Mouse (Mus musculus): ENCODE measurements around the gene Skp2. TPM values are rescaled to one million over a fixed set of nuclear protein-coding genes. Genes with fewer than 3 reads are reported as not detected.

The Skp2 gene
- polyA plus RNA-seq, 1 experiment from 2014 or later: 105 TPM

GRCm38 (mm10) chr15:9075608-9076200, 79.5 kb downstream of the Skp2 start:
- no peak overlapping the region for H3K9ac ChIP-seq (ENCODE audit: low read length)
- 73% methylated on average over 14 of the region's 14 CpGs for WGBS
- H3K4me2 ChIP-seq (ENCODE audit: low read depth): no peak overlapping the region; the same call in 1 of the 2 replicates
- ATAC-seq (ENCODE audit: insufficient read depth, low FRiP score, low TSS enrichment) (no peak), DNase-seq (ENCODE audit: low spot score) (no peak)
- no peak overlapping the region for H3K27ac ChIP-seq (ENCODE audit: low read depth, low read length)
- H3K36me3 ChIP-seq (ENCODE audit: control insufficient read depth, insufficient read depth, low read length): no peaks in the 10 kb centered on the region
- H3K4me1 ChIP-seq (ENCODE audit: control insufficient read depth, insufficient read depth, low read length): peaks cover 3% of the 10 kb centered on the region; the same call in 1 of the 2 replicates
- no peak overlapping the region for H3K4me3 ChIP-seq (ENCODE audit: low read depth, low read length)
- no peaks in the 10 kb centered on the region for H3K27me3 ChIP-seq (ENCODE audit: control insufficient read depth, insufficient read depth, low read length)
- H3K9me3 ChIP-seq (ENCODE audit: control insufficient read depth, low read length): no peaks in the 10 kb centered on the region

DNA sequence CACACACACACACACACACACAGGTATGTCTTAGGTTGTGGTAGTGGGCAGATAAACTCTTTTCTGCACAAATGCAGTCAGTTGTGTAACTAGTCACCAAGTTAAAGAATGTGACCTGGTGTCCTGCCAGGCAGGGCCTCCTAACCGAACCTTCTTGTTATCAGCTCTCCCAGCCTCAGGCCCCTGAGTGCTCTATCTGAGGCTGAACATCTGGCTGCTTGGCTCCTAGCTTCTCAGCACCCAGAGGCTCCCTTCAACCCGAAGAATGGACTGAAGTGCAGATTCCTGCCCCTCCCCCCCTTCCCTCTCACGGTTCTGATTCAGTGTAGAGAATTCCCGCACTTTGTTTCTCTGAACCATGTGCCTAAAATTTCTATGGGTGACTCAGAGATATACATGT, 80.6 kb downstream of the Skp2 start:
- Histone ChIP-seq H3K4me2 (ENCODE audit: low read depth) (no peak overlapping the region), H3K27ac (ENCODE audit: low read depth, low read length) (no peak overlapping the region), H3K4me1 (ENCODE audit: control insufficient read depth, insufficient read depth, low read length) (peaks cover 3% of the 10 kb centered on the region; the same call in 1 of the 2 replicates), H3K27me3 (ENCODE audit: control insufficient read depth, insufficient read depth, low read length) (no peaks in the 10 kb centered on the region), H3K4me3 (ENCODE audit: low read depth, low read length) (no peak overlapping the region), H3K9ac (ENCODE audit: low read length) (no peak overlapping the region), H3K36me3 (ENCODE audit: control insufficient read depth, insufficient read depth, low read length) (no peaks in the 10 kb centered on the region), H3K9me3 (ENCODE audit: control insufficient read depth, low read length) (no peaks in the 10 kb centered on the region)
- ATAC-seq (ENCODE audit: insufficient read depth, low FRiP score, low TSS enrichment) (no peak), DNase-seq (ENCODE audit: low spot score) (no peak)
- WGBS: 13% methylated on average over 4 of the region's 4 CpGs

DNA sequence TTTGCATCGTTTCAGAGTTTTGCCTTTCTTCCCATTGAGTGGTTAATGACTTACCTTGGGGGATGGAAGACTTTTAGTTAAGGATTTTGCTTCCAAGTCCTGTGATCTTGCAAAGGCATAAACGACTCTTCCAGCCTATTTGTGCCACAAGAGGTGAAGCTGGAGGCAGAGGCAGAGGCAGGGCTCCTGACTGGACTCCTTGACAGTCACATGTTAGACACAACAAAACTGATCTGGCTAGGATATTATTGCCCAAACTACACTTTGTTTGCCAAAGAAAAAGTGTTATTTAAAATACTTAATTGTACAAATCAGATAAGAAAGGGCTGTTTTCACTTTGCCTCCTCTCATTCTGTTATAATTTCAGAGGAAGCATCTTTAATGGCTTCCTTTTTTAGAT, 81.1 kb downstream of the Skp2 start:
- DNase-seq (ENCODE audit: low spot score) (no peak), ATAC-seq (ENCODE audit: insufficient read depth, low FRiP score, low TSS enrichment) (no peak)
- Histone ChIP-seq H3K4me2 (ENCODE audit: low read depth) (no peak overlapping the region), H3K9ac (ENCODE audit: low read length) (no peak overlapping the region), H3K4me3 (ENCODE audit: low read depth, low read length) (no peak overlapping the region), H3K4me1 (ENCODE audit: control insufficient read depth, insufficient read depth, low read length) (peaks cover 3% of the 10 kb centered on the region; the same call in 1 of the 2 replicates), H3K36me3 (ENCODE audit: control insufficient read depth, insufficient read depth, low read length) (no peaks in the 10 kb centered on the region), H3K27me3 (ENCODE audit: control insufficient read depth, insufficient read depth, low read length) (no peaks in the 10 kb centered on the region), H3K9me3 (ENCODE audit: control insufficient read depth, low read length) (no peaks in the 10 kb centered on the region), H3K27ac (ENCODE audit: low read depth, low read length) (no peak overlapping the region)
- WGBS: 39% methylated on average over 2 of the region's 2 CpGs

DNA sequence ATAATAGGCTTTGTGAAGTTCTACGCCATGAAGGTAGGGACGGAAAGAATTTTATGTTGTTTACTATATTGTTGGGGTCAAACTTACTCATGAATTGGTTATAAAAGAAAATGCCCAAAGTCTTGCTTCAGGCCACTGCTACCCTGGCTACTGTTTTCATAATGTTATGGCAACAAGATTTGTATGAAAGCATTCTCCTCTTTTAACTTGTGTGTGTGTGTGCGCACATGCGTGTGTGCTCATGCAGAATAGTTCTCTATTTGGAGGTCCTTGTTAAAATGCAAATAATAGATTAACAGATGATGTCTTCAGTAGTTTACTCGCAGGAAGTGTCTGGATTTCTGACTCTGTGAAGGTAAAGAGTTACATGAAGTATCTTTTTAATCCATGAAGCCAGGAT, 81.5 kb downstream of the Skp2 start:
- Histone ChIP-seq H3K9ac (ENCODE audit: low read length) (no peak overlapping the region), H3K9me3 (ENCODE audit: control insufficient read depth, low read length) (no peaks in the 10 kb centered on the region)
- 85% methylated on average over 5 of the region's 5 CpGs for WGBS

DNA sequence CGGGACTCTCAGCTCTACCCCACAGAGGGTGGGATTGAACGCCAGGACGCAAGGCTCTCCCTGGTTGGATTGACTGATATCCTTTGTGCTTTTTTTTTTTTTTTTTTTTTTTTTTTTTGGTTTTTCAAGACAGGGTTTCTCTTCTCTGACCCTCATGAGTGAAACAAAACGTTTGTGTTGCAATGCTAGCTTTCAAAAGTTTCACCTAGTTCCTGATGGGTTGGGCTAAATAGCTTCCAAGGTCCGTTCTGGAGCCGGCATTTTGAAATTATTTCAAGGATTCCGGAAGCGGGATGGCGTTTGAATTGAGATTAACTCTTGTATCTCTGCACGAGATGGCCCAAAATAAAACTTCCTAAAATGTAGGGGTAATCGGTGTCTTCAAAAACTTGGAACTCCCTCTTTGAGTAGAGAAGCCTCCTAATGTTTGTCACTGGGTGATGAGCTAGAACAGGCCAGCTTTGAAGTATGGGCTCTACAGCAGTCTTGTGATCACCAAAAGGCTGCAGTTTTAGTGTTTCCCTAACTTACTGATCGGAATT, 82.1 kb downstream of the Skp2 start:
- Histone ChIP-seq H3K9me3 (ENCODE audit: control insufficient read depth, low read length) (no peaks in the 10 kb centered on the region), H3K27ac (ENCODE audit: low read depth, low read length) (no peak overlapping the region), H3K9ac (ENCODE audit: low read length) (no peak overlapping the region), H3K4me3 (ENCODE audit: low read depth, low read length) (no peak overlapping the region), H3K4me1 (ENCODE audit: control insufficient read depth, insufficient read depth, low read length) (peaks cover 3% of the 10 kb centered on the region; the same call in 1 of the 2 replicates), H3K4me2 (ENCODE audit: low read depth) (peak overlapping the region; percentile 67), H3K27me3 (ENCODE audit: control insufficient read depth, insufficient read depth, low read length) (no peaks in the 10 kb centered on the region), H3K36me3 (ENCODE audit: control insufficient read depth, insufficient read depth, low read length) (no peaks in the 10 kb centered on the region)
- no peak for ATAC-seq (ENCODE audit: insufficient read depth, low FRiP score, low TSS enrichment)
- WGBS: 60% methylated on average over 12 of the region's 12 CpGs
- DNase-seq (ENCODE audit: low spot score): no peak

More for the DNA sequence above, 81.5 kb downstream of the Skp2 start:
- H3K36me3 ChIP-seq (ENCODE audit: control insufficient read depth, insufficient read depth, low read length): no peaks in the 10 kb centered on the region
- H3K4me1 ChIP-seq (ENCODE audit: control insufficient read depth, insufficient read depth, low read length): peaks cover 3% of the 10 kb centered on the region; the same call in 1 of the 2 replicates
- no peak overlapping the region for H3K27ac ChIP-seq (ENCODE audit: low read depth, low read length)
- H3K4me2 ChIP-seq (ENCODE audit: low read depth): no peak overlapping the region; the same call in 1 of the 2 replicates
- no peak for ATAC-seq (ENCODE audit: insufficient read depth, low FRiP score, low TSS enrichment)
- no peaks in the 10 kb centered on the region for H3K27me3 ChIP-seq (ENCODE audit: control insufficient read depth, insufficient read depth, low read length)
- H3K4me3 ChIP-seq (ENCODE audit: low read depth, low read length): no peak overlapping the region
- no peak for DNase-seq (ENCODE audit: low spot score)

DNA sequence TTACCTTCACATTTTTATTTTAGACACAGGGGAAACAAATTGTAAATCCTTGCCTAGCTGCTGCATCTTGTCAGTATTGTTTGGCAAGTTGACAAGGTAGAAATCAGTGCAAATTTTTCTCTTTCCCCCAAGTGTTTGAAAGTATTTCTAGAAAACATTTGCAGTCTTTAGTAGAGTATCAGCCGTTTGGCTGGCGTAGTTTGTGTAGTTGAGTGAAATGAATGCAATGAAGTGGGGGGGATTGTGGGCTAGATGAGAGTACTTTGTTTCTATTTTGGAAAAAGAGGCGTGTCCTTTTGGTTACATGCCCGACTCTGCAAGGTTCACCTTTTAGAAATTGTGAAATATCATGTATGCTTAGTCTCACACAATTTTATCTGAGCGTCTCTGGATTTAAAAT, 82.6 kb downstream of the Skp2 start:
- no peak overlapping the region for H3K9ac ChIP-seq (ENCODE audit: low read length)
- H3K4me3 ChIP-seq (ENCODE audit: low read depth, low read length): peak overlapping the region; percentile 92
- H3K36me3 ChIP-seq (ENCODE audit: control insufficient read depth, insufficient read depth, low read length): no peaks in the 10 kb centered on the region
- 41% methylated on average over 5 of the region's 5 CpGs for WGBS
- DNase-seq (ENCODE audit: low spot score) (no peak), ATAC-seq (ENCODE audit: insufficient read depth, low FRiP score, low TSS enrichment) (no peak)
- peak overlapping the region; percentile 67 for H3K4me2 ChIP-seq (ENCODE audit: low read depth)
- H3K27ac ChIP-seq (ENCODE audit: low read depth, low read length): no peak overlapping the region
- H3K9me3 ChIP-seq (ENCODE audit: control insufficient read depth, low read length): no peaks in the 10 kb centered on the region
- H3K27me3 ChIP-seq (ENCODE audit: control insufficient read depth, insufficient read depth, low read length): no peaks in the 10 kb centered on the region
- peaks cover 3% of the 10 kb centered on the region; the same call in 1 of the 2 replicates for H3K4me1 ChIP-seq (ENCODE audit: control insufficient read depth, insufficient read depth, low read length)

- H3K4me2 ChIP-seq (ENCODE audit: low read depth): peak overlapping the region; percentile 67
- H3K9me3 ChIP-seq (ENCODE audit: control insufficient read depth, low read length): no peaks in the 10 kb centered on the region
- H3K9ac ChIP-seq (ENCODE audit: low read length): peak overlapping the region; percentile 89
- no peaks in the 10 kb centered on the region for H3K36me3 ChIP-seq (ENCODE audit: control insufficient read depth, insufficient read depth, low read length)
- no peaks in the 10 kb centered on the region for H3K27me3 ChIP-seq (ENCODE audit: control insufficient read depth, insufficient read depth, low read length)
- DNase-seq (ENCODE audit: low spot score) (peak; percentile 62), ATAC-seq (ENCODE audit: insufficient read depth, low FRiP score, low TSS enrichment) (peak; percentile 35)
- WGBS: under 1% methylated on average over 38 of the region's 66 CpGs
- peaks cover 3% of the 10 kb centered on the region; the same call in 1 of the 2 replicates for H3K4me1 ChIP-seq (ENCODE audit: control insufficient read depth, insufficient read depth, low read length)
- peak overlapping the region; percentile 92 for H3K4me3 ChIP-seq (ENCODE audit: low read depth, low read length)
- H3K27ac ChIP-seq (ENCODE audit: low read depth, low read length): peak overlapping the region; percentile 51
Measured at GRCm38 (mm10) chr15:9071556-9072544, 83.4 kb downstream of the Skp2 start.

DNA sequence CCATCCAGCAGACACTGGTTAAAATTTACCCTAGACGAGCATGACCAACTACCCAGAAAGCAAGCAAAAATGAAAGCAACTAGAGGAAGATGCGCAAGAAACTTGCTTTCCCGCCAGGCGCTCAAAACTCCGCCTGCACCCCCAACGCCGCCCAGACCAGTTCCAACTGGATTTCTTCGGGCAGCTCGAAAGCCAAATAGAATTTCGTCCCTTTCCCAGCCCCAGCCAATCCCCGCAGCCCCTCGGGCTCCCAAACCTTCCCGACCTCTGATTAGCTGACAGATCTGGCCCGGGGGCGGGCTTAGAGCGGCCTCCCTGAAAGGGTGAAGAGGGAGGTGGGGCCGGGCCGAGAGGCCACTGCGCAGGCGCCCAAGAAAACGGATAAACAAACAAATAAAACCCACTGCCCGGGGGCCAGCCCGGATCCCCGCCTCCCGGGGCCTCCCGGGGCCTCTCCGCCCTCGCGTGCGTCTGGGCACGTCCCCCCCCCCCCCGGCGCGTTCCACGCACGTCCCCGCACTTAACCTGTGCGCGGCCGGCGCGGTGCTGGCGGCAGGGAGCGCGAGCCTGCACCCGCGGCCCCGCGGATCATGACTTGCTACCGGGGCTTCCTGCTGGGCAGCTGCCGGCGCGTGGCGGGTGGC, 84.2 kb downstream of the Skp2 start, which contains the start of gene Nadk2:
Gene Nadk2 (plus strand): TSS at position 349 of the 644 bp plus-strand sequence.
- Histone ChIP-seq H3K36me3 (ENCODE audit: control insufficient read depth, insufficient read depth, low read length) (no peaks in the 10 kb centered on the region), H3K4me2 (ENCODE audit: low read depth) (peak within 1 kb of the TSS; percentile 69), H3K27ac (ENCODE audit: low read depth, low read length) (peak within 1 kb of the TSS; percentile 80), H3K9me3 (ENCODE audit: control insufficient read depth, low read length) (no peaks in the 10 kb centered on the region), H3K4me3 (ENCODE audit: low read depth, low read length) (peak within 1 kb of the TSS; percentile 92), H3K4me1 (ENCODE audit: control insufficient read depth, insufficient read depth, low read length) (peaks cover 3% of the 10 kb centered on the region; the same call in 1 of the 2 replicates), H3K27me3 (ENCODE audit: control insufficient read depth, insufficient read depth, low read length) (no peaks in the 10 kb centered on the region), H3K9ac (ENCODE audit: low read length) (peak within 1 kb of the TSS; percentile 89)
- DNase-seq (ENCODE audit: low spot score) (peak; percentile 99), ATAC-seq (ENCODE audit: insufficient read depth, low FRiP score, low TSS enrichment) (peak; percentile 99)
- under 1% methylated on average over 31 of the region's 54 CpGs for WGBS
